Mouse (Mus musculus) cerebellum, adult 9-11 months (tissue): ENCODE data around the gene Olfr976.
"Not testable (repeated sequence)": the region's sequence is repeated elsewhere in the genome, so short reads cannot be mapped to it uniquely, and the experiment has no call there.

ENCODE experiments used
- DNase-seq: peaks from one replicate; pipeline ENCODE4 v3.0.0; 2022

The Olfr976 gene

DNA sequence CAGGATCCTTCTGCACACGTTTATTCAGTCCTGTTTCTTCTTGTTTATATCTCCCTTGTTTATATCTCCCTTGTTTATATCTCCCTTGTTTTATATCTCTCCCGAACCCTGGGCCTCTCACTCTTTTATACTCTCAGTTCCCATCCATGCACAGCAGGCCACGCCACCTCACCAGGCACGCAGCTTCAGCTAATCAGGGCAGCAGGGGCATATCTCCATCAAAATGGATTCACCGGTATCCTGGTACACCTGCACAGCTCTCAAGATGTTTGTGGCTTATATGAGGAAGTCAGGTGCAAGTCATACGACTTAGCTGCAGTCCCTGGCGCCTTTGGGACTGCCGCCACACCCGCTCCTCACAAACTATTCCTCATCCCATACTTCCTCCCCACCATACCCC, at the start of gene Olfr976:
Olfr976 (minus strand) TSS at position 101 of the 400 bp plus-strand sequence.
- not testable (repeated sequence) for DNase-seq

GRCm38 (mm10) chr9:40009482-40009881, 48.5 kb upstream of the Olfr976 start, which contains the start of gene Olfr980:
TSS of gene Olfr980 (minus strand) at chr9:40009582.
- no peak for DNase-seq

DNA sequence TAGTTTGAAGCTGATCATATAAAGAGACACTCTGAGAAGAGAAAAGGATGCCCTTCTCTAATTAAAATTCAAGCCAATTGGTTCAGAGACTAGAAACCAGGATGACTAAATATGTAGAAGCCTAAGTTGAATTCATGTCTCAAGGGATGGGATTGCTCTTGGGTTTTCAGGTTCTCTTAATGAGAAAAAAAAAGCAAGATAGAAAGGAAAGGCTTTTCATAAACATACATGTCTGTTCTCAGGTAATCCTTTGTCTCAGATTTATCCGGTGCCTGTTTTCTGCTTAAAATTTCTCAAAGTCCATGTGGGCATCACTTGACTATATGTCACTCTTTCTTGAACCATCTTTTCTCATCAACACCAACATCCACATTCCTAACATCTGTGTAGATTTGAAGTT, 42.4 kb upstream of the Olfr976 start, which contains the start of gene Olfr979:
Olfr979 (minus strand) TSS at position 101 of the 400 bp plus-strand sequence.
- DNase-seq, result no peak

- DNase-seq, result no peak
Observed at GRCm38 (mm10) chr9:39991813-39992212, 30.9 kb upstream of the Olfr976 start, which contains the start of gene Olfr978. TSS of gene Olfr978 (plus strand) at chr9:39992113.

DNA sequence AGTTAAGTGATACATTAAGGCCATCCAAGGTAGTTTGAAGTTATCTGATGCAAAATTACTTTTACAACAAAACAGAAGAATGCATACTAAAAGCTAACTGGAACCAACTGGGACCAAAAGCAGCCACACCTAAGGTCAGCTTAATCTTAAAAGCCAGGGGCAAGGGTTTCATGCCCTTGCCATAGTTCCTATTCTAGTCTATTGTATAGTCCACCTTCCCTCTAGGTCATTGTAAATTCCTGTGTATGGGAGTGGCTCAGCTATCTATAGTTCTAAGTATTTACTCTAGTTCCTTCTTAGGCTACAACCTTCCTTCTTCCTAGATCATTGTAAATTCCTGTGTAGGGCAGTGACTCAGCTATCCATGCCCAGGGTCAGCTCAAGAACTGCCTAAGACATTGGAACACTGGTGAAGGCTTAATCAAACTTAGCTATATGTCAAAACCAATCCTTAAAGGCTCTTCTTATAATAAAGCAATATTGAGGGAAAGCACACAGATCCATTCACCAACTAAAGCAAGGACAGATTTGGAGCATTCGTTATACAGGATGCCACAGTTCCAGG, 15.7 kb upstream of the Olfr976 start:
- DNase-seq, result not testable (repeated sequence)

DNA sequence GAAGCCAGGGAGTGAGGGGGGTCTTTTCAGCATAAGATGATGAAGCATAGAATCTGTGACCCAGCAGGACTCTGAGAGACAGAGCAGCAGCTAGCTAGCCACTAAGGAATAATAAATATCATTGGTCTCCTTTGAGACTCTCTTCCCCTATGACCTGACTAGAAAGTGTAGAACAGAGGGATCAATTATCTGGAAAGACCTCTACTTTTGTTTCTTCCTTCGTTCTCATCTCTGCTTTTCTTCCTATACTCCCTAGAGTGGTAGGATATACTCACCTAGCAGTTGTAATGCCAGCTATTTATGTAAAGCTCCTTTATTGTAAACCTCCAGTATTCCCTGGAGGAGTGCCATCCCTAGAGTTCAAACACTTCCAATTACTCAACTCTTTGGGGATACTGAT, 9.0 kb downstream of the Olfr976 start, which contains the start of gene Olfr975:
Olfr975 (minus strand) TSS at position 101 of the 400 bp plus-strand sequence.
- no peak for DNase-seq

DNA sequence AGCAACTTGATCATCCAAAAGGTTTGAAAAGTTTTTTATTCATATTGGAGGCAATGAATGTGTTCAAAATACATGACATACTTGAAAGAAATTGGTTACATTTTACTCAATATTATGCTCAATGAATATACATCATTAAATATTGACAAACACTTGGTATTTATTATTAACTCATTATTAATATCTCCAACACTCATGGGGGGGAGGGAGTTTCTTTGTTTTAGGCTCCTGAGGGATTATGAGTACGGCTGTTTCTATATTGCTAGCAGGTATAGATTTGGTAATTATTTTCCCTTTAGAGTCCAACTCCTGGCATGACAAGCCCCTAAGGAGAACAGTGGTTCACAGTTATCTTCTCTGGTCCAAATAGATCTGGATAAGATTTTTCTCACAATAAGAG, 23.7 kb downstream of the Olfr976 start, which contains the start of gene Olfr974:
Olfr974 (plus strand) TSS at position 301 of the 400 bp plus-strand sequence.
- no peak for DNase-seq

GRCm38 (mm10) chr9:39928837-39929236, 32.1 kb downstream of the Olfr976 start:
- DNase-seq, result not testable (repeated sequence)

- DNase-seq, result not testable (repeated sequence)
Observed at GRCm38 (mm10) chr9:39927975-39928836, 32.7 kb downstream of the Olfr976 start.

- DNase-seq, result no peak
Observed at GRCm38 (mm10) chr9:39909939-39910338, 51.0 kb downstream of the Olfr976 start.

DNA sequence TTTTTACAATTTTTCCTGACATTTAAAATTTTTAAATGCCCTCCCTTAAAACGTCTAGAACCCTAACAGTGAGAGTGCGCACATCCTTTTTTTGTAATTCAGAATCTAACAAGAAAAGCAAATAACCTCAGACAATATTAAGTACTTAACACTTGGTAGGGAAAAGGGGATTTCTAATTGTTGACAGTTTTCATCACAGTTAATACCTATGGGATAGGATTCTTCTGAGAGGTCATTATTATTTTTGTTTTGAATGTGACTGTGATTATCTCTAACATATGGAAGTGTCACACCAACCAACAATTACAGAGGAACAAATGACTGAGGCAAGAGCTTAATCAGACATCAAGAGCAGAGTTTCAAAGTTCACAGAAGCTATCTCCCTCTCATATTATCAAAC, 53.9 kb downstream of the Olfr976 start, which contains the start of gene Olfr229:
Olfr229 (plus strand) TSS at position 301 of the 400 bp plus-strand sequence.
- DNase-seq, result no peak

GRCm38 (mm10) chr9:39905106-39905505, 55.8 kb downstream of the Olfr976 start:
- DNase-seq, result no peak
